Mouse (Mus musculus): ENCODE measurements at regions not wholly inside any gene's neighbourhood (a gene's known extent, or its start where the extent isn't known, plus 50 kb on each side); places are given as distances from the start of the nearest gene placed in this dataset.

DNA sequence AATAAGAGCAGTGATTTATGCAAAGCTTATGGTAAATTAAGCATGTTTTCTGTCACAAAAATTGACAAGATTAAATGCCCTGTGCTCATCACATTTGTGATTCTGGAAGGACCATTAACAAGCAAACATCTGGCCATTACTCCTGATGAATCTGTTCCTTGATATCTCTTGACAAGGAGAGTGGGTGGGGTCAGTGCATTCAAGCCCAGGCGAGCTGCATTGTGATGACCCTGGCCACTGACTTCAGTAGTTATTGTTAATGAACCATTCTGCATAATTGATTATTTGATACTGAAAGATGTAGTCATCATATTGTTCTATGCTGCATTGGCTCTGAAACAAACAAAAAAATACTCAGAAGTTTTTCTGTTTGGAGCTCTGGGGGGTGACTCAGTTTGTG lies 115.4 kb upstream of the Prmt6 start:
- ChIA-PET POLR2A (no interaction called here), CTCF (no interaction called here)

DNA sequence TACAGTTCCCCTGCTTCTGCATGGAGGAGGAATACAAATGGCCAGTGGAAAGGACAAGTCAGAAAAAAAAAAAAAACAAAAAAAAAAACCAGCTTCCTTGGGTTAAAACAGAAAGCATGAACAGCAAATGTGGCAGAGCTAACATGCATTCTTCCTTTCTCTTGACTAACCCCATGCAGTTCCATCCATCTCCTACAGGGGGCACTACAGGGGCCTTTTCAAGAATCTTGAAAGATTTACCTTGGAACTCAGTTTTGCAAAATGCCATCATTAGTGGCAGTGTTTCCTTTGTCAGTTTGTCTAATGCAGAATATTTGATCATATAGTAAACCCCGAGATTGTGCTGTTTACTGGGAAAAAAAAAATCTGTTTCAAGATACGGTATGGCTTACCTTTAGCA lies 111.1 kb upstream of the Prmt6 start:
- ChIA-PET CTCF (interaction anchor here in 2 of 4 experiments (0.6 to 1.4 kb wide), 4 partner anchors 27 to 206 kb away, joined by 3 to 6 read pairs (median 4); no protein-coding TSS in a partner anchor), POLR2A (interaction anchor here in 2 of 4 experiments (0.6 to 1.0 kb wide), 4 partner anchors 12 to 212 kb away, joined by 3 read pairs; no protein-coding TSS in a partner anchor)

DNA sequence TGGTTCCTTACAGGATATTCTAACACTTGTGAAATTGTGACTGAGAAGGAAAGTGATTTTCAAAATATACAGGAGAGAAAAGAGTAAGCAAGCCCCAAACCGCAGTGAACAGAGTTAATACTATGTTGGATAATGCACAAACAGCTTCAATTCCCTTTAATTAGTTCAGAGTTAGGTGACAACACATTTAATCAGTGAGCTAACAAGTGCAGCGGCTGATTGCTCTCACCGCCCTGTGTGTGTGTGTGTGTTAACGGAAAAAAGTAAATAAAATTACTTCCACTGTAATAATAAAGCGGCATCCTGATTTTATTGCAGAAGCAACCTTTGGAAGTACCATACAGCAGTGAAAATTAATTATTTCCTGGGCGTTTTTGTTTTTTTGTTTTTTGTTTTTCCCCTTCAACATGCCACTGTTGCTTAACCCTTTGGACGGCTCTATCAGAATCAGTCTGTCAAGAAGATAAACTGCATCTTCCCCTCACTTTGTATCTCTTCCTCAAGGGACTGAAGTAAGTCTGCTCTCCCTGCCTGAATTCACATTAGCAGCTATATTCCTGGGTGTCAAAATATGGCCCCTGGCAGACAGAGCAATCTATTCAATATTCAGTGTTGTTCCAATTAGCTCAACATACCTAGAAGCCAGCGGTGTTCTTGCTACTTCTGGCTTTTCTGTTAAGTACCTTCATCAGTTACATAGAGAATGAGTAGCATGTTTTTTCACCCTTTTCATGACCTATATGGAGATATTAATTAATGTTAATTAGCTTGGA lies 106.2 kb upstream of the Prmt6 start:
- CTCF ChIA-PET: no interaction called here

DNA sequence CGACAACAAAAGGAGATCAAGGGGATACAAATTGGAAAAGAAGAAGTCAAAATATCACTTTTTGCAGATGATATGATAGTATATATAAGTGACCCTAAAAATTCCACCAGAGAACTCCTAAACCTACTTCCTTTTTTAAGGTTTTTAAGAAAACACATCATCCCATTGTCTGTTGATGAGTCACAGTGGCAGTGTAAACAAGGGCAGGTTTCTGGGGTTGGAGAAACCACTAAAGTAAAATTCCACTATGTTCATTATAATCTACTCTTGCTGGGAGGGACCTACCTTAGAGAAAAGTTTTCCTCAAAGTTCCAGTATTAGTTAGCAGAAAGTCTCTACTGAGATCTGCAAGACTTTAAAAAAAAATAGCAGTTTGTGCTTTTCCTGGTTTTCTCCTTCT lies 102.9 kb upstream of the Prmt6 start:
- POLR2A ChIA-PET: no interaction called here
- CTCF ChIA-PET: no interaction called here

More for the DNA sequence above, 106.2 kb upstream of the Prmt6 start:
- POLR2A ChIA-PET: no interaction called here

DNA sequence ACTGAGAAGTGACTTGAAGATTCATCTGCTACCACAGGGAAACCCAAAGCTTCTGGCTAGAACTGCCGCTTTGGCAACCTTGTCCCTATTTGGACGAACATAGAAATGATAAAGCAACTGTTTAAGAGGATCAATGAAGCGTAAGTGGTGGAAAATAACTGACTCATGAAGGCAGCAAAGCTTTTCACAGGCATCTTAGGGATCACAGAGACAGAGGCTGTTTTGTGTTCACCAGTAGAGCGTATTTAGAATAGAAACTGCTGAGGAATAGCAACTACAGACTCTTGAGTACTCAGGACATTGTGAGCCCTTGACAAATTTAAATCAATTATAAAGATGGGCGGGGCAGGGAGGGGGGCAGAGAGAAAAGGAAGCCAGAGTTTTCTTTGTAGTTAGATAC lies 99.3 kb upstream of the Prmt6 start:
- POLR2A ChIA-PET: interaction anchor here in 1 of 4 experiments (1.1 kb wide), 1 partner anchor 12 kb away, joined by 3 read pairs; no protein-coding TSS in a partner anchor

DNA sequence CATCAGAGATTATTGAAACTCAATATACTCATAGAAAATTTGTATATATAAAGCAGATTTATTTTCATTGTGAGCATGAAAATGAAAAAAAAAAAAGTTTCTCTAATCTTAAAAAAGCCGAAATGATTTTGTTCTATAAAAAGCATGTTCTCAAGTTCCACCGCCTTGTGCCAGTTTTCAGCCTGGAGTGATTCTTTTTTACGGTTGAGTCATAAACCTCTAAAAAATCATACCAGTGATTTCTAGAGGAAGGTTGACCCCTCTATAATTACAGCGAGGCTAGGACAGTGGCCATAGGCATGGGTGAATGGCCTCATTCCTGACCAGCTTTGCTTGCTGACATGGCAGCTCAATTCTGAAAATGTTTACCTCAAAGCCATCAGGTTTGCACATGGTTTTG lies 98.6 kb upstream of the Prmt6 start:
- CTCF ChIA-PET: no interaction called here
- POLR2A ChIA-PET: interaction anchor here in 1 of 4 experiments (1.1 kb wide), 1 partner anchor 13 kb away, joined by 3 read pairs; no protein-coding TSS in a partner anchor

More for the DNA sequence above, 99.3 kb upstream of the Prmt6 start:
- CTCF ChIA-PET: no interaction called here

DNA sequence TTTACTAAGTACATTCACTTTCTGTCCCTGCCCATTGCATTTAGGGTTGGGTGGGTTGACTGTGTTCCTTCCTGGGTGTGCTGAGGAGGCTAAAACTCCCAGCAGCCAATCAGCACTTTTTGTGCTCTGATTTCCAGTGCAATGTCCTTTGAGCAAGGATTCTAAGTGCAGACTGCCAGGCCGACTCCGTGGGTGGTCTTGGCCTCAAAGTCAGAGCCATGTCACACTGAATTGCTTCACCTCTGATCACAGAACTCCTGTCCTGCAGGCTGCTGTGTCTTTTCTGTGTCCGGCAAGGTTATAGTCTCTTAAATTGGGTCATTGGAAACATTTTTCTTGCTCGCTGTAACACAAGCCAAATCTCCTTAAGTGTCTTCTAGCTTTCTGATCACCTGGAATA lies 94.0 kb upstream of the Prmt6 start:
- POLR2A ChIA-PET: no interaction called here
- CTCF ChIA-PET: no interaction called here

DNA sequence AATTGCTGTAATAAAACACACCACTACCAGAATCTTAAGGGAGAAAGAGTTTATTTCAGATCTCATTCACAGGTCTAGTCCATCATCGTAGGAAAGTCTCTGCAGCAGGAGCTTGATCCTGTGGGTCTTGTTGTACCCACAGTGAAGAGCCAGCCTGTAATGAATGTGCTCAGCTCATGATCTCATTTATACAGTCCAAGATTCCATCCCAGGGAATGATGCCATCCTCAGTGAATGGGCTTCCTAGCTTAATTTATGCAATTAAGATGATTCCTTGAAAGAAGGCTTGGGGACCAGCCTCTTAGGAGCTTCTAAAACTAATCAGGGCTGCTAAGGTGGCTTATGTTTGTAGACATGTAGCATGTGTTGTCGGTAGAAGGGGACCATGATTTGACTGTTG lies 89.3 kb upstream of the Prmt6 start:
- ChIA-PET POLR2A (no interaction called here), CTCF (no interaction called here)

DNA sequence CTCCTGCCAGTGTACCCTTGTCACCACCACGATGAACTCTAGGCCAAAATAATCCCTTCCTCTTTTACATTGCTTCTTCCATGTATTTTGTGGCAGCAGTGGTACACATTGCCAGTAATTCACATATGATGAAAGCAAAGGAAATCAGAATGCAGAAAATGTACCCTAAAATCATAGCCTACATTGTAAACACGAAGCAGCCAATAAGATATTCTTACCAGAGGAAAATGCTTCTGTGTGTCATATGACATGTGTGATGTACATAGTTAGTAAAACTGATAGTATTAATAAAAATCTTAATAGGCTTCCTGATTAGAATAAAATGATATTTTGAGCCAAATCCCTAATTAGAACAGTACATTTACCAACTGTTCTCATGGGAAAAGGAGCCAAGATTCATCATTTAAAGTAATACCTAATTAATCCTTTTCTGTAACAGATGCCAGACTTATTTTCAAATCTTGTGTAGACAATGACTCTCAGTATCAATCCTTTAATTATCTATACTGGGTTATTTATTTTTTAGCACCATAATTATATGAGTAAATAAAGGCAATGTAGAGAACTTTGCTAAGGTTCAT lies 88.3 kb upstream of the Prmt6 start:
- ChIA-PET CTCF (no interaction called here), POLR2A (interaction anchor here in 1 of 4 experiments (0.7 kb wide), 1 partner anchor 659 kb away, joined by 3 read pairs; no protein-coding TSS in a partner anchor)

DNA sequence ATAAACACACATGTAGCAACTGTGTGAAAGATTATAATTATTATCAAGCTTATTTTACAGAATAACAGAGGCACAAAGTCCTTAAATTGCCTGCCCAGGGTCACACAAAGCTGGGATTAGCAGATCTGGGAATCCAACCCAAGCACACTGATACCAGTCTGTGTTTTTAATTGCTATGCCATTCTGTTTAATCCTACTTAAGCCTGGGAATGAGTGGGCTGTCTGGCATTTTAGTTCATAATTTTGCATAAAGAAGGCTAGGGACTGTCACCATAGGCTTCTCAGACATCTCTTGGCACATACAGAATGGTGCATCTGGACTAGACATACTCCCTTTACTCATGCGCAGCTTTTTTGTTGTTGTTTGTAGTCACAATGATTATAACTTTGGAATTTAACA lies 78.4 kb upstream of the Prmt6 start:
- ChIA-PET POLR2A (no interaction called here), CTCF (no interaction called here)

DNA sequence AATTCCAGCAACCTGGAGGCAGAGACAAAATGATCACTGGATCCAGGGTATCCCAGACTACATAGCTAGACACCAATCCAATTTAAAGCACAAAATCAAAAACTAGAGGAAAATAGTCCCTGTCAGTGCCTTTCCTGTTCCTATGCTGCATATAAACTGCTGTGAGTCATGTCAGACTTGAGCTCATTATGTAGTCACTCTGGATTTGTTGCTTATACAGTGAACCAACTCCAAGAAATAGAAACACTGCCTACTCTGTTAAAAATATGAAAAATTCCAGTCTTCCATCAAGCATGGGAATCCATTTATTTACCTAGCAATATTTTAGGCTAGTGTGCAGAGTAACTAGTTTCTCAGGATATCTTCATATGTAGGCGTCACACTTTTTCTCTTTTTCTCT lies 59.5 kb upstream of the Prmt6 start:
- POLR2A ChIA-PET: no interaction called here
- CTCF ChIA-PET: no interaction called here

DNA sequence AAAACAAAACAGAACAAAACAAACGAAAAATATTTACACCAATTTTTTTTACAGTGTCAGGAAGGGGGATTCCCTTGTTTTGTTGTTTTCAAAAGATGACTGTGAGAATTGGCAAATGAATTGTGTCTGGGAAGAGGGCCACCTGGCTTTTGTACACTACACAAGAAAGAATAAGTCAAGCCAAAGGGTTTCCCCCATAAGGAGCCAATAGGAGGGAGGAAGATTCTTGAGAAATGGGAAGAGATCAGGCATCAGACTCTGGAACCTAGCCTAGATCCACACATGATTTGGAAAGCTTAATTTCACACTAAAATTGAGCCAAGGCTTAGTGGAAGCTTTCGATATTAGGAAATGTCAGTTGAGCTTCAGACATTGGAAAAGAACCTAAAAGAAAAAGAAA lies 52.4 kb upstream of the Prmt6 start:
- POLR2A ChIA-PET: no interaction called here

More for the DNA sequence above, 52.4 kb upstream of the Prmt6 start:
- CTCF ChIA-PET: no interaction called here
